Mouse (Mus musculus) spleen, adult 2 months (tissue): Measurements from ENCODE around the gene Btd. TPM values are rescaled to one million over a fixed set of nuclear protein-coding genes. Genes with fewer than 3 reads are reported as not detected.

Experiments used
- DNase-seq, 2 experiments: peaks; one replicate each; pipeline versions ENCODE4 v3.0.0 to v3.0.0-alpha.2; 2012 to 2021; ENCODE audit warnings: low spot score in 2 of 2, low read depth in 1 of 2
- H3K27ac ChIP-seq: fragments of 200-500 bp; 2 replicates; pipeline ENCODE4 v1.5.1; 2012; ENCODE audit warnings: low read length, inconsistent platforms; ENCODE audit not compliant: insufficient read depth
- H3K27me3 ChIP-seq: fragments of 200-500 bp; 2 replicates; pipeline ENCODE4 v1.6.1; 2012; ENCODE audit warnings: mild to moderate bottlenecking, moderate library complexity, low read length, inconsistent platforms; ENCODE audit not compliant: control insufficient read depth, insufficient read depth
- H3K36me3 ChIP-seq: fragments of 200-500 bp; 2 replicates; pipeline ENCODE4 v1.6.1; 2012; ENCODE audit warnings: mild to moderate bottlenecking, low read length, inconsistent platforms; ENCODE audit not compliant: control insufficient read depth, insufficient read depth
- H3K4me1 ChIP-seq: fragments of 200-500 bp; 2 replicates; pipeline ENCODE4 v1.6.1; 2011; ENCODE audit warnings: inconsistent platforms; ENCODE audit not compliant: control insufficient read depth, insufficient read depth, insufficient read length
- H3K4me3 ChIP-seq: fragments of 200-500 bp; 2 replicates; pipeline ENCODE4 v1.5.1; 2011; ENCODE audit warnings: mild to moderate bottlenecking, inconsistent platforms; ENCODE audit not compliant: insufficient read depth, insufficient read length; ENCODE audit errors: extremely low read depth
- CTCF ChIP-seq: fragments of 200-500 bp; IDR thresholded peaks from 2 replicates; pipeline ENCODE4 v1.5.1; 2011; ENCODE audit warnings: mild to moderate bottlenecking, inconsistent platforms; ENCODE audit not compliant: insufficient read depth, insufficient read length, insufficient replicate concordance; ENCODE audit errors: extremely low read depth
- POLR2A ChIP-seq: fragments of 200-500 bp; IDR thresholded peaks from 2 replicates; pipeline ENCODE4 v1.6.1; 2011; ENCODE audit warnings: low read depth, low read length, inconsistent platforms
- WGBS: fragments of 180-500 bp; shearing (Covaris S2); methylation state at CpG from one replicate; pipeline ENCODE4 v1.1.7; 2018; 5-methylcytosine and 5-hydroxymethylcytosine counted together
- polyA plus RNA-seq: library from polyadenylated mRNA; depleted of rRNA; stranded (reverse); fragments of >200 nt; gene quantifications from 2 replicates; pipeline ENCODE4 v1.2.3, GENCODE M21; 2012

The Btd gene
- polyA plus RNA-seq, 1 experiment: 19.0 TPM

- TF ChIP-seq POLR2A (no peak), CTCF (peak; percentile 8; the same call in 1 of the 2 replicates)
- Histone ChIP-seq H3K27me3 (no peaks in the 10 kb centered on the region), H3K4me3 (no peak overlapping the region), H3K27ac (no peak overlapping the region), H3K4me1 (peaks cover 2% of the 10 kb centered on the region; the same call in 1 of the 2 replicates), H3K36me3 (no peaks in the 10 kb centered on the region)
- WGBS: 71% methylated on average over 3 of the region's 3 CpGs
- DNase-seq: no peak
Measured at GRCm38 (mm10) chr14:31644931-31645547, 4.2 kb downstream of the Btd start.

- TF ChIP-seq POLR2A: no peak
- TF ChIP-seq CTCF: no peak
- no peak overlapping the region for H3K27ac ChIP-seq
- no peak overlapping the region for H3K4me3 ChIP-seq
- no peaks in the 10 kb centered on the region for H3K36me3 ChIP-seq
- H3K27me3 ChIP-seq: no peaks in the 10 kb centered on the region
- WGBS: 93% methylated on average over 7 of the region's 7 CpGs
- H3K4me1 ChIP-seq: no peaks in the 10 kb centered on the region; the same call in 1 of the 2 replicates
- no peak for DNase-seq
Measured at GRCm38 (mm10) chr14:31645920-31646319, 5.1 kb downstream of the Btd start.

- H3K27ac ChIP-seq: no peak overlapping the region
- WGBS: 87% methylated on average over 10 of the region's 10 CpGs
- TF ChIP-seq POLR2A (no peak), CTCF (no peak)
- no peak for DNase-seq
- no peaks in the 10 kb centered on the region for H3K27me3 ChIP-seq
- no peaks in the 10 kb centered on the region for H3K4me1 ChIP-seq
- H3K4me3 ChIP-seq: no peak overlapping the region
- H3K36me3 ChIP-seq: no peaks in the 10 kb centered on the region
Measured at GRCm38 (mm10) chr14:31647991-31648390, 7.2 kb downstream of the Btd start.

DNA sequence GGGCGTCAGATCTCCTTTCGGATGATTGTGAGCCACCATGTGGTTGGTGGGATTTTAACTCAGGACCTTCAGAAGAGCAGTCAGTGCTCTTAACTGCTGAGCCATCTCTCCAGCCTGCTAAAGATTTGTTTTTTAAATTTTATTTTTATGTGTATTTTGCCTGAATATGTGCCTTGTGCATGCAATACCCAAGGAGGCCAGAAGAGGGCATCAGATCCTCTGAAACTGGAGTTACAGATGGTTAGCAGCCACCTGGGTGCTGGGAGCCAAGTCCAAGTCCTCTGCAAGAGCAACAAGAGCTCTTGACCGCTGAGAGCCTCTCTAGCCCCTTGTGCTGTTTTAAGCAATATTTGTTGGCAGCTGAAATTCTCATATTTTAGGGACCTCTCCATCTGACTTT lies 9.5 kb downstream of the Btd start:
- H3K4me1 ChIP-seq: no peaks in the 10 kb centered on the region
- TF ChIP-seq CTCF: no peak
- TF ChIP-seq POLR2A: no peak
- no peaks in the 10 kb centered on the region for H3K36me3 ChIP-seq
- WGBS: 97% methylated on average over 3 of the region's 3 CpGs
- no peak for DNase-seq
- H3K27ac ChIP-seq: no peak overlapping the region
- no peak overlapping the region for H3K4me3 ChIP-seq
- no peaks in the 10 kb centered on the region for H3K27me3 ChIP-seq

DNA sequence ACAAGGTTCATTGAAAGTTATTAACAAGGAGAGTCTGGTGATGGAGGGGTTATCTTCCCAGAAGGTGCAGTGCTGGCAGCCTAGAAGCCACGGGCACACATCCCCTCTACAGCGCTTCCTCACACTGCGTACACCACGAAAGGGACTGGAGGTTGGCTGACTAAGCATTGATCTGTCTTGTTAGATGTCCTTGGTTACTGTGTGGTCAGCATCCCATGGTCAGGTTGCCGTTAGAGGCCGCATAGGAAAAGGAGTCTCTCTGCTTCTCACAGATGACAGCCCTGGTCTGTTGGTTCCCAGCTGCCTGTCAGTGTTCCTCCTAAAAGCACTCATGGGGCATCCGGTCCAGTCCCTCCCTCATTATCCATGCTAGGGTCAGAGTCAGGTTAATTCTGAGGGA lies 10.4 kb downstream of the Btd start:
- no peak overlapping the region for H3K4me3 ChIP-seq

DNA sequence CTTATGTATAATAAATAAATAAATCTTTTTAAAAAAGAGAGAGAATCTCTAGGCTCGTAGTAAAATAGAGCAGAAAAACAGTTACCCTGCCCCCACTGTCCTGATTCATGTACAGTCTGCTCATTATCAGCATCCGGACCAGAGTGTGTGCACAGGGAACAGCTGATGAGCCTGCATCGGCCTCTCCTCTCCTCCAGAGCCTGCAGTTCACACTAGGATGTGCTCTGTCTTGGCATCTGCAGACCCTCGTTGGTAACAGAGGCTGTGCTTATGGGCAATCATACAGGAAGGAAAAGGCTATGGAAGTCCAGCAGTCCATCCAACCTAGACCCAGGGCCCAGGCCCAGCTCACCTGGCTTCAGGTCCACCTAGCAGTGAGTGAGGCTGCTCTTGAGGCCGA lies 11.3 kb downstream of the Btd start:
- TF ChIP-seq POLR2A (no peak), CTCF (no peak)
- no peaks in the 10 kb centered on the region for H3K4me1 ChIP-seq
- 77% methylated on average over 5 of the region's 5 CpGs for WGBS
- no peak overlapping the region for H3K4me3 ChIP-seq
- DNase-seq: no peak
- no peaks in the 10 kb centered on the region for H3K27me3 ChIP-seq
- no peaks in the 10 kb centered on the region for H3K36me3 ChIP-seq
- H3K27ac ChIP-seq: no peak overlapping the region

More for the DNA sequence above, 10.4 kb downstream of the Btd start:
- Histone ChIP-seq H3K27ac (no peak overlapping the region), H3K4me1 (no peaks in the 10 kb centered on the region), H3K36me3 (no peaks in the 10 kb centered on the region), H3K27me3 (no peaks in the 10 kb centered on the region)
- DNase-seq: no peak
- no peak for TF ChIP-seq CTCF
- no peak for TF ChIP-seq POLR2A
- WGBS: 78% methylated on average over 7 of the region's 7 CpGs

- Histone ChIP-seq H3K4me3 (no peak overlapping the region), H3K36me3 (no peaks in the 10 kb centered on the region), H3K27me3 (no peaks in the 10 kb centered on the region), H3K27ac (no peak overlapping the region), H3K4me1 (no peaks in the 10 kb centered on the region)
- no peak for DNase-seq
- 98% methylated on average over 1 of the region's 1 CpGs for WGBS
- TF ChIP-seq CTCF (no peak), POLR2A (no peak)
Measured at GRCm38 (mm10) chr14:31652624-31653023, 11.8 kb downstream of the Btd start.
